Mouse (Mus musculus) hindbrain, embryonic 11.5 days (tissue): ENCODE results near the gene Dynlt1f. TPM values are rescaled to one million over a fixed set of nuclear protein-coding genes. Genes with fewer than 3 reads are reported as not detected.
"Not testable (repeated sequence)": the region's sequence is repeated elsewhere in the genome, so short reads cannot be mapped to it uniquely, and the experiment has no call there.

Source experiments
- ATAC-seq: fragments of 200-750 bp; cut with Nextera tagmentation; 2 replicates; pipeline ENCODE4 v1.8.0; 2017; ENCODE audit warnings: mild to moderate bottlenecking, moderate TSS enrichment, moderate library complexity; ENCODE audit not compliant: low FRiP score
- DNase-seq: peaks from one replicate; pipeline ENCODE4 v3.0.0-alpha.2; 2015; ENCODE audit warnings: low spot score
- H3K27ac ChIP-seq: fragments of 300-500 bp; sonication (generic); 2 replicates; pipeline ENCODE4 v1.5.1; 2014; ENCODE audit warnings: mild to moderate bottlenecking, low read depth, low read length
- H3K27me3 ChIP-seq: fragments of 300-500 bp; sonication (generic); 2 replicates; pipeline ENCODE4 v1.6.1; 2014; ENCODE audit warnings: mild to moderate bottlenecking, low read length, moderate library complexity, mixed read lengths; ENCODE audit not compliant: control insufficient read depth, insufficient read depth
- H3K36me3 ChIP-seq: fragments of 300-500 bp; sonication (generic); 2 replicates; pipeline ENCODE4 v1.6.1; 2014; ENCODE audit warnings: mild to moderate bottlenecking, low read length, moderate library complexity, mixed read lengths; ENCODE audit not compliant: control insufficient read depth, insufficient read depth
- H3K4me1 ChIP-seq: fragments of 300-500 bp; sonication (generic); replicated peaks from 2 replicates; pipeline ENCODE4 v1.6.1; 2014; ENCODE audit warnings: low read length, mixed read lengths; ENCODE audit not compliant: control insufficient read depth, insufficient read depth
- H3K4me2 ChIP-seq: fragments of 300-500 bp; sonication (generic); replicated peaks from 2 replicates; pipeline ENCODE4 v1.6.1; 2014; ENCODE audit warnings: mild to moderate bottlenecking, low read depth, low read length
- H3K4me3 ChIP-seq: fragments of 300-500 bp; sonication (generic); 2 replicates; pipeline ENCODE4 v1.5.1; 2014; ENCODE audit warnings: low read depth, low read length
- H3K9ac ChIP-seq: fragments of 300-500 bp; sonication (generic); 2 replicates; pipeline ENCODE4 v1.6.1; 2014; ENCODE audit warnings: low read depth, low read length
- H3K9me3 ChIP-seq: fragments of 300-500 bp; sonication (generic); 2 replicates; pipeline ENCODE4 v1.6.1; 2016; ENCODE audit warnings: low read length; ENCODE audit not compliant: control insufficient read depth
- WGBS: fragments of 180-500 bp; shearing (Covaris S2); extraction: QIAGEN DNeasy Blood & Tissue Kit; methylation state at CpG from one replicate; pipeline ENCODE4 v1.1.7; 2014; 5-methylcytosine and 5-hydroxymethylcytosine counted together
- polyA plus RNA-seq: library from polyadenylated mRNA; unstranded; fragments of >200 nt; fragmentation: Nextera tagmentation; extraction: Ambion mirVana; gene quantifications from 2 replicates; pipeline ENCODE4 v1.2.1, GENCODE M21; 2014

Dynlt1f gene
- polyA plus RNA-seq, 1 experiment from 2014 or later = 323 TPM

DNA sequence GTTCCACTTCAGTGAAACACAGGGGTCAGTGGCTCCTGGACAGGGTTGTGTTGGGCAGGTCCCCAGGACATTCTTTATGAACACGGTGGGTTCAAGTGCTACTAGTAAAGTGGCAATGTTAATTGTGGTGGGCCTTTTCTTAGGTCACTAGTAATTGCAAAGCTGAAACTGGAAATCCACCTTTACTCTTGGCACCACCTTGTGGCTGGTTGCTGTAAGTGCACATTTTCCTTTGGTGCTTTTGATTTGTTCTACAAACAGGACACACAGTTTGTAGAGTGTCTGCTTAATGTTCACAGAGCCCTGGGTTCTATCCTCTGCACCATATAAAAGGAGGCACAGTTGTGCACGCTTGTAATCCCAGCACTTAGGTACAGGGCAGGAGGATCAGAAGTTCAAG lies 35.9 kb upstream of the Dynlt1f start:
- 15% methylated on average over 2 of the region's 2 CpGs for WGBS
- H3K36me3 ChIP-seq, H3K27ac ChIP-seq, H3K4me3 ChIP-seq, H3K27me3 ChIP-seq, H3K9ac ChIP-seq, H3K4me1 ChIP-seq, H3K9me3 ChIP-seq, H3K4me2 ChIP-seq, ATAC-seq: not testable (repeated sequence)
- peak; percentile 67 for DNase-seq

DNA sequence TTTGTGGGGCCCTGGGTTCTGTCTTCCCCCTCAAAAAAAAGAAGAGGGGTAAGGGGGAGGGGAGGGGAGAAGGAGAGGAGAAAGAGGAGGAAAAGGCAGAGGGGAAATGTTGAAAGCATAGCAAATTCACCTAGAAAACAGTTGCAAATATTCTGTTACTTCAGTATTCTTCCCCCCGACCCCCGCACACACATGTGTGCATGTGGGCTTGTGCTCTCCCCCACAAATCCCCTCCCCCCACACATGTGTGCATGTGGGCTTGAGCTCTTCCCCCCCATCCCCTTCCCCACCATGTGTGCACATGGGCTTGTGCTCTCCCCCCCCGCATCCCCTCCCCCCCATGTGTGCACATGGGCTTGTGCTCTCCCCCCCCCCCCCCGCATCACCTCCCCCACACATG lies 33.6 kb upstream of the Dynlt1f start:
- not testable (repeated sequence) for H3K4me1 ChIP-seq, DNase-seq, H3K4me2 ChIP-seq, H3K27ac ChIP-seq, H3K9ac ChIP-seq, H3K27me3 ChIP-seq, H3K9me3 ChIP-seq, H3K4me3 ChIP-seq, ATAC-seq, H3K36me3 ChIP-seq
- WGBS = 90% methylated on average over 2 of the region's 4 CpGs

DNA sequence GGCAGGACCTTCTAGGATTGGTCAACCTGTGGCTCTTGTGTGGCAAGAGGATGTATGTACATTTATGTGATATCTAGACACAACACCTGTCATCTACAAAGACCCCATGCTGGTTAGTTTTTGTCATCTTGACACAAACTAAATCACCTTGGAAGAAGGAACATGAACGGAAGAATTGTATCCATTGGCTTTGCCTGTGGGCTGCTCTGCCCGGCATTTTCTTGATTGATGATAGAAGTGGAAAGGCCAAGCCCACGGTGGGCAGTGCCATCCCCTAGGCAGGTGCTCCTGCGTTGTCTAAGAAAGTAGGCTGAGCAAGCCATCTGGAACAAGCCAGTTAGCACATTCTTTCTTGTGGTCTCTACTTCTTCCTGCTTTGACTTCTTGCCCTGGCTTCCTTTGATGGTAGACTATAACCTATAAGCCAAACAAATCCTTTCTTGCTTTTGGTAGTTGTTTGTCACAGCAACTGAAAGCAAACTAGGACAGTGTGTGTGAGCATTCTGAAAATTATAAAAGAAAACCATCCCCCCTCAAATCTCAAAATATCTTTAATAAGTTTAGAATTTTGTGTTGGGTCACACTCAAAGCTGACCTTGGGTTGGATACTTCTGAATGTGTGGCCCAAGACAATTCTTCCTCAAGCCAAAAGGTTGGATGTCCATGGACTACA lies 30.7 kb upstream of the Dynlt1f start:
- DNase-seq, H3K27me3 ChIP-seq, H3K9me3 ChIP-seq, H3K4me1 ChIP-seq, H3K27ac ChIP-seq, H3K36me3 ChIP-seq, H3K4me2 ChIP-seq, H3K9ac ChIP-seq, ATAC-seq, H3K4me3 ChIP-seq: not testable (repeated sequence)
- 97% methylated on average over 2 of the region's 4 CpGs for WGBS

DNA sequence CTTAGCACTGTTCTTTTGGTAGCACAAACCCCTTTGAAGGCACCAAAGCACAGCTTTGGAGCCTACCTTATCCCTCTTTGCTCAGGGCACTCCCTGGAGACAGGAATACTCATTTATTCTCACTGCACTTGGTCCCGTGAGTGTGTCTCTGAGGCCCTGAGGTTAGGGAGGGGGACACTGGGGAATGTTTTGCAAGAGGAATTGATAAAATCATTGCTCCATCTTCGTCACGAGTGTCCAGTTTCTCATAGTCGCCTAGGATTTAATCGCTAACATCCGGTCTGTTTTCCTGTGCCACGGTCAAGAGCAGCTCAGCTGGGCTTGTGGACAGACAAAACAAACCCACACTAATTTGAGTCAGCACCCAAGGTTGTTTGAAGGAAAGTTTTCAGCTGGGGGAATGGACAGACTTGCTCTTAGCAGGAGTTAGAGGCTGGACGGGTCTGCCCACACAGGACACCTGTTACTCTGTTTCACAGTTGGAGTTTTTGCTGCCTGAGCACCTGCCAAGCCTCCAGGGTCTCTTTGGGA lies 29.7 kb upstream of the Dynlt1f start:
- H3K27ac ChIP-seq, H3K9ac ChIP-seq, H3K4me1 ChIP-seq, H3K36me3 ChIP-seq, H3K27me3 ChIP-seq, H3K9me3 ChIP-seq, DNase-seq, H3K4me2 ChIP-seq, H3K4me3 ChIP-seq: not testable (repeated sequence)
- 14% methylated on average over 1 of the region's 8 CpGs for WGBS
- ATAC-seq = peak; percentile 75

DNA sequence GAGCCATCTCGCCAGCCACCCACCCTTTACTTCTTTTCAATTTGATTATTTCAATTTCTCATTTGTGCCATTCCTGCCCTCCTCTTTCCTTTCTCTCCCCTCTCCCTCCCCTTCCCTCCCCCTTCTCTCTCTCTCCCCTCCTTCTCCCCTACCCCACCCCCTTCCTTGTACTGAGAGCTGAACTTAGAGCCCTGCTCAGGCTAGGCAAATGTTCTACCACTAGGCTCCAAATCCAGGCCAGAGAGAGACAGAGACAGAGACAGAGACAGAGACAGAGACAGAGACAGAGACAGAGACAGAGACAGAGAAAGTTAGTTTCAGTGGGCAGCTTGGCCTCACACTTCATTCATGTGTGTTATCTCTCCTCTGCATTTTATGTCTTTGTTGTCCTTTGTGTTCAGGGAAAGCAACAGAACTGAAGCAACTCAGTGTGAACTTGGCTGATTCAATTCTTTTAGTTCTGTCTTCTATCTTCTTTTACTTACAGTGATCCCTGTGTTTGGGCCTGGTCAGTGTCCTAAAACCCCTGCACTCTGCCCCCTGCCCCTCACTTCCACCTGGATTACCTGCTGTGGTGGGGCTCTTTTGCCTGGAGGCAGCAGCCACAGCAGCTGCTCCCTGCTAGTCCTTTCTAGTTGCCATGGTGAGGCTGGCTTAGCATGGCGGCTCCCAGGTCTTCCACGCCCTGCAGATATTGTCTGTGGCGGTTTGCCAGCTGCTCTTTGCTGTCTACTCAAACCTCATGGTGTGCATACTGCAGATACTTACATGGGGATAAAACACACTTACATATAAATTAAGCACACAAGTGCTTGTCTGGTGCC lies 29.0 kb upstream of the Dynlt1f start:
- not testable (repeated sequence) for H3K27me3 ChIP-seq, H3K9ac ChIP-seq, H3K4me3 ChIP-seq, H3K27ac ChIP-seq, DNase-seq, H3K4me2 ChIP-seq, H3K36me3 ChIP-seq, H3K9me3 ChIP-seq, H3K4me1 ChIP-seq
- peak; percentile 92 for ATAC-seq
- WGBS = no CpG with 5 or more reads among the region's 4 CpGs

DNA sequence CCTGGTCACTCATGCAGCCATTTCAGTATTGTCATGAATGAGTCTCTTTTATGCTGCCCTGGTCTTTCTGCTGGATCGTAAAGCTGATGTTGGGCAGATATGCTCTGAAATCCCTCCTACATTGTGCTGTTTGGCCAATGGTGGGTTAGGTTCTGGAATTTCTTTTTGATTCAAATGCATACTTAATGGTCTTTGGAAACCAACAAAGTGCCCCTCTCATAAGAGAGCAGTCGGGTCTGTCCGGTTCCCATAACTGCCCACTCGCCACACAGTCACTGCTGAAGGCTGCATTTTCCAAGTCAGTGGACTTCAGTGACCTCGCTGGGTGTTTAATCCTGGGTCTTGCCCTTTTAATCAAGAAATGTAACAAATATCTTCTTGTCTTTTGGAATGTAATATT lies 28.0 kb upstream of the Dynlt1f start:
- not testable (repeated sequence) for H3K27me3 ChIP-seq, ATAC-seq, H3K4me2 ChIP-seq, H3K9me3 ChIP-seq, DNase-seq, H3K4me3 ChIP-seq, H3K36me3 ChIP-seq, H3K27ac ChIP-seq, H3K4me1 ChIP-seq, H3K9ac ChIP-seq
- no CpG with 5 or more reads among the region's 5 CpGs for WGBS

DNA sequence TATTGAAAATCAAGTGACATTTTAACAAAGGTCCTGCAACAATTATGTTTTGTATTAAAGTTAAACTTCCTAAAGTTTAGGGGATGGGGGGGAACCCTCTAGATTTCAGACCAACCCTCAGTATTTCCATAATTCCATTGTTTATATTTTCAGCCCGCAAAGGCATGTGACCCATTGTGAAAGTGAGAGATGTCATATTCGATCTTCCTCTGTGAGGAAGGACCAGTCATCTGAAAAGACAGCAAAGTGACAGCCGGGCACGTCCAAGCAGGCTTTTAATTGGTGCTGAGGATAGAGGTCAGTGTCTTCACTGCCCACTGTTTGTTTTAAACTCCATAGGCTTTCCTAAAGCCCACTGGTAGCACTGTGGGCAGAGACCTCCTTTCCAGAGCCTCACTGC lies 26.0 kb upstream of the Dynlt1f start:
- not testable (repeated sequence) for H3K27me3 ChIP-seq, H3K4me2 ChIP-seq, ATAC-seq, H3K36me3 ChIP-seq, H3K9me3 ChIP-seq, H3K27ac ChIP-seq, H3K4me3 ChIP-seq, DNase-seq, H3K9ac ChIP-seq, H3K4me1 ChIP-seq
- 79% methylated on average over 4 of the region's 4 CpGs for WGBS

DNA sequence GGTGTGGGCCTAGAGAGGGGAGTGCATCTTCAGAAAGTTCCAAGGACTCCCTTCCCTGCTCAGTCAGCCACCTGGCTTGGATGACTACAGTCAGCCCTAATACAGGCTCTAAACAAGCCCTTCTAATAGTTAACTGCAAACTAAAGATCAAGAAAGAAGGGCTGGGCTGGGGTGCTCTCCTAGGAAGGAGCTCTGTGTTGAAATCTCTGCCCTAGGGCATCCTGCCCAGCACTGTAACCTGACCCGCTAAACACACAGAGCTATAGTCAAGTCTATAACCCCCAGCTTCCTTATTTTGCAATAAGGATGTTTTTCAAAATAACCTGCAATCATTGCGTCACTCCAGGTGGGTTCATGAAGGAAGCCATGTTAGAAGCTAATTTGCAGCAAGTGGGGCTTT lies 22.4 kb upstream of the Dynlt1f start:
- no CpG with 5 or more reads among the region's 2 CpGs for WGBS
- not testable (repeated sequence) for H3K4me3 ChIP-seq, H3K4me2 ChIP-seq, H3K27ac ChIP-seq, H3K9me3 ChIP-seq, H3K36me3 ChIP-seq, H3K9ac ChIP-seq, ATAC-seq, H3K4me1 ChIP-seq, DNase-seq, H3K27me3 ChIP-seq

DNA sequence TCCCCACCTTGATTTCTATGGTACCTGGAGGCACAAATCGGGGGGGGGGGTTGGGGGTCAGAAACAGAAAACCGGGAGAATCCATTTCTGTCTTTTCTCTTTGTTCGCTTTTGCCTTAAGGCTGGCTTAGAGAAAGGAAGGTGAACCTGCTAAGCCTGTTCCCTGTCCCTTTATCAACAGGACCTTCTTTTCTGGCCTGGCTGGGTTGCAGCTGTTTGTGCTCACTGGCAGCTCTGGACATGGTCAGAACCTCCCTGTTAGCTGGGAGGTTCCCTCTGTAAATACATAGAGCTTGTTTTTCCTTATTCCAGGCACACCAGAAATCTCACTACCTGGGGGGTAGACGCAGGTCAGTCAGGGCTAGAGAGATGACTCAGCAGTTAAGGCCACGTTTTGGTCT lies 18.6 kb upstream of the Dynlt1f start:
- H3K4me1 ChIP-seq, H3K27ac ChIP-seq, H3K27me3 ChIP-seq, ATAC-seq, DNase-seq, H3K4me2 ChIP-seq, H3K4me3 ChIP-seq, H3K36me3 ChIP-seq, H3K9me3 ChIP-seq, H3K9ac ChIP-seq: not testable (repeated sequence)
- 52% methylated on average over 5 of the region's 5 CpGs for WGBS
